Mouse (Mus musculus) lung, adult 2 months (tissue): ENCODE measurements at regions not wholly inside any gene's neighbourhood (a gene's known extent, or its start where the extent isn't known, plus 50 kb on each side); places are given as distances from the start of the nearest gene placed in this dataset.

Source experiments
- CTCF ChIP-seq: fragments of 200-500 bp; IDR thresholded peaks from 2 replicates; pipeline ENCODE4 v1.5.1; 2011; ENCODE audit warnings: mild to moderate bottlenecking, low read length, control low read depth; ENCODE audit not compliant: insufficient read depth
- POLR2A ChIP-seq: fragments of 200-500 bp; IDR thresholded peaks from 2 replicates; pipeline ENCODE4 v1.6.1; 2011; ENCODE audit warnings: low read depth, mild to moderate bottlenecking, control low read depth, low read length, borderline replicate concordance; ENCODE audit errors: extremely low read depth

DNA sequence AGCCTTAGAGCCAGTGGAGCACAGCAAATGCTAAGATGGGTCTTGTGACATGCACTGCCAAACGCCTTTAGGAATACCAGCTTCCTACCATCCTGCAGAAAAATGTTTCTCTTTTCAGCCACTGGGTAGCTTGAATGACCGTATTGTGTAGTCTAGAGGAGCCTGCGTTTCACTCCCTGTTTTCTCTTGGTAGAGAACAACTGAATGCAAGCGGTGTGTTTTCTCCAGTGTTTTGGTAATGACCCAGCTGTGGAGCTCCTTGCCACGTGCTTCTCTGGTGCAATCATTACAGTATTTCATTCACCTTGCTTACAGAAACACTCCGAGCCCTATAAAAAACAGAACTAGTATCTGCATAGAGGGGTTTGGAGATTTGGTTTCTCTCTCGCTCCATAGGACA is 193.5 kb downstream of the Rdh14 start:
- TF ChIP-seq POLR2A (no peak), CTCF (no peak)
